Mouse (Mus musculus): Measurements from ENCODE around the gene Rab21. TPM values are rescaled to one million over a fixed set of nuclear protein-coding genes. Genes with fewer than 3 reads are reported as not detected.

Gene Rab21
- polyA plus RNA-seq, 1 experiment from 2014 or later: 4.7 TPM

DNA sequence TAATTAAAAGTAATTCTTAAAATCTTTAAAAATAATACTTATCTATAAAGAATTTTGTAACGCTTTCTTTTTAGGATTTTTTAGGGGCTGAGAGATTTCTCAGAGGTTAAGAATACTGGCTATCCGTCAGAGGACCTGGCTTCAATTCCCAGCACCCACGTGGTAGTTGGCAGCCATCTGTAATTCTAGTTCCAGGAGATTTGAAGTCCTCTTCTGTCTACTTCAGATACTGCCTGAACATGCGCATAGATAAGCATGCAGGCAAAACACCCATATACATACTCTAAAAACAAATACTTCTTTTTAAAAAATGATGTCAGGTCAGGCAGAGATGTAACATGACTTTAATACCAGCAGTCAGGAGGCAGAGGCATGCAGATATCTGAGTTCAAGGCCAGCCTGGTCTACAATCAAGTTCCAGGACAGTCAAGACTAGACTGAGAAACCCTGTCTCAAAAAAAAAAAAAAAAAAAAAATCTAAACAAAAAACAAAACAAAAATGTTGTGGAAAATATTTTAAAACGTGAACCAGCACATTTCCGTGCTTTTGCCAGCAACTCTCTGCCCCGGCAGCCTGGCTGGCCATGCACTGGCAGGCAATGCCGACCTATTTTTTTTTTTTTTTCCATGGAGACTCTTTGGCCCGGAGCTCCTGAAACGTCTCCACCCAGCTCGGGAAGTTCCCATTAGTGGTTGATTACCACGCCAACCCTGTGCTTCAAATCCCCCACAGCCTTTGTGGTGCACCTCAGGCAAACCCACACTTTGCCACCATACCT is 44.6 kb downstream of the Rab21 start:
- H3K27ac ChIP-seq (ENCODE audit: low read length): no peak overlapping the region
- no peak overlapping the region for H3K4me3 ChIP-seq (ENCODE audit: low read length)
- H3K36me3 ChIP-seq (ENCODE audit: control insufficient read depth, insufficient read depth, low read length): no peaks in the 10 kb centered on the region
- H3K9ac ChIP-seq (ENCODE audit: low read depth, low read length): no peak overlapping the region
- no peak overlapping the region for H3K4me2 ChIP-seq (ENCODE audit: low read depth, low read length)
- no peaks in the 10 kb centered on the region for H3K9me3 ChIP-seq (ENCODE audit: control insufficient read depth, low read length)
- ATAC-seq: no peak
- no peaks in the 10 kb centered on the region for H3K27me3 ChIP-seq (replicated peaks; ENCODE audit: control insufficient read depth, insufficient read depth, low read length)
- 88% methylated on average over 12 of the region's 12 CpGs for WGBS
- H3K4me1 ChIP-seq (ENCODE audit: control insufficient read depth, insufficient read depth, low read length): no peaks in the 10 kb centered on the region

- H3K27me3 ChIP-seq (replicated peaks; ENCODE audit: control insufficient read depth, insufficient read depth, low read length): no peaks in the 10 kb centered on the region
- peak; percentile 68 for ATAC-seq
- peak overlapping the region; percentile 51; the same call in 1 of the 2 replicates for H3K27ac ChIP-seq (ENCODE audit: low read length)
- peaks cover 3% of the 10 kb centered on the region; the same call in 1 of the 2 replicates for H3K4me1 ChIP-seq (ENCODE audit: control insufficient read depth, insufficient read depth, low read length)
- WGBS: 49% methylated on average over 5 of the region's 5 CpGs
- no peak overlapping the region for H3K9ac ChIP-seq (ENCODE audit: low read depth, low read length)
- H3K36me3 ChIP-seq (ENCODE audit: control insufficient read depth, insufficient read depth, low read length): no peaks in the 10 kb centered on the region
- no peak overlapping the region for H3K4me3 ChIP-seq (ENCODE audit: low read length)
- H3K4me2 ChIP-seq (ENCODE audit: low read depth, low read length): peak overlapping the region; percentile 34; the same call in 1 of the 2 replicates
- H3K9me3 ChIP-seq (ENCODE audit: control insufficient read depth, low read length): 0 out of 2 replicates have a peak, but pooled peaks cover 4% of the 10 kb centered on the region
Observed at GRCm38 (mm10) chr10:115262926-115263562, 52.4 kb downstream of the Rab21 start.

DNA sequence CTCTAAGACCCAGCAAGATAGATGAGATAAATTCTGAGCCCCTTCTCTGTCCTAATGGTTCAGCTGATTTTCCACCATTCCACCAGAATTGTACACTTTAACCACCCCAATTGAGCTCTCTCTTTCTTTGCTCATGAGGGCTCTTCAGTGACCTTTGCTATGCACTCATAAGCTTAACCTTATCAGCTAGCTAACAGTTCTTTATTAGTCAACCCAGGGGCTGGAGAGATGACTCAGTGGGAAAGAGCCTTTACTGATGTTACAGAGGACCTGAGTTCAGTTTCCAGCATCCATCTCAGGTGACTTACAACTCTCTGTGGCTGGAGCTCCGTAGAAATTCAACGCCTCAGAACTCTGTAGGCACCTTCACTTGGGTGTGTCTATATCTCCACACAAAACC is 53.1 kb downstream of the Rab21 start:
- 68% methylated on average over 2 of the region's 2 CpGs for WGBS
- H3K27me3 ChIP-seq (replicated peaks; ENCODE audit: control insufficient read depth, insufficient read depth, low read length): no peaks in the 10 kb centered on the region
- no peak overlapping the region for H3K4me2 ChIP-seq (ENCODE audit: low read depth, low read length)
- H3K4me1 ChIP-seq (ENCODE audit: control insufficient read depth, insufficient read depth, low read length): peaks cover 3% of the 10 kb centered on the region; the same call in 1 of the 2 replicates
- no peak overlapping the region for H3K27ac ChIP-seq (ENCODE audit: low read length)
- no peak overlapping the region for H3K4me3 ChIP-seq (ENCODE audit: low read length)
- H3K9me3 ChIP-seq (ENCODE audit: control insufficient read depth, low read length): 0 out of 2 replicates have a peak, but pooled peaks cover 4% of the 10 kb centered on the region
- peak; percentile 85 for ATAC-seq
- H3K9ac ChIP-seq (ENCODE audit: low read depth, low read length): no peak overlapping the region
- no peaks in the 10 kb centered on the region for H3K36me3 ChIP-seq (ENCODE audit: control insufficient read depth, insufficient read depth, low read length)

GRCm38 (mm10) chr10:115261428-115261827 is 54.0 kb downstream of the Rab21 start:
- Histone ChIP-seq H3K4me1 (ENCODE audit: control insufficient read depth, insufficient read depth, low read length) (peaks cover 3% of the 10 kb centered on the region; the same call in 1 of the 2 replicates), H3K9ac (ENCODE audit: low read depth, low read length) (no peak overlapping the region), H3K27me3 (replicated peaks; ENCODE audit: control insufficient read depth, insufficient read depth, low read length) (no peaks in the 10 kb centered on the region), H3K36me3 (ENCODE audit: control insufficient read depth, insufficient read depth, low read length) (no peaks in the 10 kb centered on the region), H3K27ac (ENCODE audit: low read length) (peak overlapping the region; percentile 69), H3K4me3 (ENCODE audit: low read length) (no peak overlapping the region), H3K9me3 (ENCODE audit: control insufficient read depth, low read length) (0 out of 2 replicates have a peak, but pooled peaks cover 4% of the 10 kb centered on the region), H3K4me2 (ENCODE audit: low read depth, low read length) (no peak overlapping the region)
- peak; percentile 61 for ATAC-seq
- 69% methylated on average over 3 of the region's 3 CpGs for WGBS

- Histone ChIP-seq H3K9ac (ENCODE audit: low read depth, low read length) (no peak overlapping the region), H3K27me3 (replicated peaks; ENCODE audit: control insufficient read depth, insufficient read depth, low read length) (no peaks in the 10 kb centered on the region), H3K4me1 (ENCODE audit: control insufficient read depth, insufficient read depth, low read length) (0 out of 2 replicates have a peak, but pooled peaks cover 3% of the 10 kb centered on the region), H3K4me3 (ENCODE audit: low read length) (no peak overlapping the region), H3K27ac (ENCODE audit: low read length) (no peak overlapping the region), H3K9me3 (ENCODE audit: control insufficient read depth, low read length) (0 out of 2 replicates have a peak, but pooled peaks cover 4% of the 10 kb centered on the region), H3K4me2 (ENCODE audit: low read depth, low read length) (no peak overlapping the region), H3K36me3 (ENCODE audit: control insufficient read depth, insufficient read depth, low read length) (no peaks in the 10 kb centered on the region)
- 72% methylated on average over 5 of the region's 5 CpGs for WGBS
- ATAC-seq: peak; percentile 29
Observed at GRCm38 (mm10) chr10:115256162-115256561, 59.2 kb downstream of the Rab21 start.

- Histone ChIP-seq H3K9ac (ENCODE audit: low read depth, low read length) (no peak overlapping the region), H3K4me1 (ENCODE audit: control insufficient read depth, insufficient read depth, low read length) (peaks cover 12% of the 10 kb centered on the region), H3K4me2 (ENCODE audit: low read depth, low read length) (no peak overlapping the region), H3K9me3 (ENCODE audit: control insufficient read depth, low read length) (no peaks in the 10 kb centered on the region), H3K27me3 (replicated peaks; ENCODE audit: control insufficient read depth, insufficient read depth, low read length) (no peaks in the 10 kb centered on the region), H3K4me3 (ENCODE audit: low read length) (no peak overlapping the region), H3K27ac (ENCODE audit: low read length) (no peak overlapping the region), H3K36me3 (ENCODE audit: control insufficient read depth, insufficient read depth, low read length) (no peaks in the 10 kb centered on the region)
- ATAC-seq: no peak
- WGBS: 74% methylated on average over 3 of the region's 3 CpGs
Observed at GRCm38 (mm10) chr10:115253521-115253920, 61.9 kb downstream of the Rab21 start.

DNA sequence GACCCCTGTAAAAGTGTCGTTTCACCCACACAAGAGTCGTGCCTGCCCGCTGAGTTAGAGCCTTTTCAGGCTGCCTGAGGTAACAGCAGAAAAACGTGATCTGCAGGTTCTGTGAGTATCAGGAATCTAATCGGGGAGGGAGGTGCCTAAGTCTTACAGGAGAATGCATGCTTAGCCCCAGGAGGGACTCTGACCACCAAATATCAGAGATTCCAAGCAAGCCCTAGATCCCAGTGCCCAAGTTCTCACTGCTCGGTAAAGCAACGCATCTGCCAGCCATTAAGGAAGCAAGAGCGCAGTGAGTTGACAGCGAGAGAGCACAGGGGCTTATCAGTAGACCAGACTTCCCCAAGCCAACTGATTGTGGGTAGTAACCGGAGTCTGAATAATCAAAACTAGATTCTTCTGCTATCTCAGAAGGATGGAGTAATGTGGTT is 63.1 kb downstream of the Rab21 start:
- ATAC-seq: peak; percentile 43
- Histone ChIP-seq H3K4me1 (ENCODE audit: control insufficient read depth, insufficient read depth, low read length) (peaks cover 16% of the 10 kb centered on the region), H3K27ac (ENCODE audit: low read length) (peak overlapping the region; percentile 82), H3K9ac (ENCODE audit: low read depth, low read length) (peak overlapping the region; percentile 52), H3K9me3 (ENCODE audit: control insufficient read depth, low read length) (no peaks in the 10 kb centered on the region), H3K4me3 (ENCODE audit: low read length) (peak overlapping the region; percentile 98), H3K4me2 (ENCODE audit: low read depth, low read length) (peak overlapping the region; percentile 67), H3K36me3 (ENCODE audit: control insufficient read depth, insufficient read depth, low read length) (no peaks in the 10 kb centered on the region), H3K27me3 (replicated peaks; ENCODE audit: control insufficient read depth, insufficient read depth, low read length) (no peaks in the 10 kb centered on the region)
- WGBS: 4% methylated on average over 10 of the region's 10 CpGs

GRCm38 (mm10) chr10:115251088-115251934 is 64.1 kb downstream of the Rab21 start, which contains the start of gene Tbc1d15:
Tbc1d15 (minus strand) TSS chr10:115251467.
- Histone ChIP-seq H3K27me3 (replicated peaks; ENCODE audit: control insufficient read depth, insufficient read depth, low read length) (no peaks in the 10 kb centered on the region), H3K4me1 (ENCODE audit: control insufficient read depth, insufficient read depth, low read length) (peaks cover 16% of the 10 kb centered on the region), H3K9me3 (ENCODE audit: control insufficient read depth, low read length) (no peaks in the 10 kb centered on the region), H3K27ac (ENCODE audit: low read length) (peak within 1 kb of the TSS; percentile 82), H3K4me3 (ENCODE audit: low read length) (peak within 1 kb of the TSS; percentile 98), H3K9ac (ENCODE audit: low read depth, low read length) (peak within 1 kb of the TSS; percentile 87), H3K36me3 (ENCODE audit: control insufficient read depth, insufficient read depth, low read length) (no peaks in the 10 kb centered on the region), H3K4me2 (ENCODE audit: low read depth, low read length) (peak within 1 kb of the TSS; percentile 67)
- under 1% methylated on average over 67 of the region's 67 CpGs for WGBS
- ATAC-seq: peak; percentile 90
